Mouse (Mus musculus) forebrain, embryonic 15.5 days (tissue): ENCODE results near the gene Irf8. TPM values are rescaled to one million over a fixed set of nuclear protein-coding genes. Genes with fewer than 3 reads are reported as not detected.
"Not testable (repeated sequence)": the region's sequence is repeated elsewhere in the genome, so short reads cannot be mapped to it uniquely, and the experiment has no call there.

Experiments
- ATAC-seq: fragments of 200-750 bp; cut with Nextera tagmentation; replicated peaks from 2 replicates; pipeline ENCODE4 v1.8.0; 2017; ENCODE audit warnings: mild to moderate bottlenecking, moderate TSS enrichment, moderate library complexity
- H3K27ac ChIP-seq: fragments of 300-500 bp; sonication (generic); replicated peaks from 2 replicates; pipeline ENCODE4 v1.5.1; 2015; ENCODE audit warnings: mild to moderate bottlenecking, inconsistent platforms
- H3K27me3 ChIP-seq: fragments of 300-500 bp; sonication (generic); 2 replicates; pipeline ENCODE4 v1.6.1; 2015; ENCODE audit warnings: inconsistent platforms
- H3K36me3 ChIP-seq: fragments of 300-500 bp; sonication (generic); 2 replicates; pipeline ENCODE4 v1.6.1; 2015; ENCODE audit warnings: mild to moderate bottlenecking, inconsistent platforms
- H3K4me1 ChIP-seq: fragments of 300-500 bp; sonication (generic); 2 replicates; pipeline ENCODE4 v1.6.1; 2015; ENCODE audit warnings: inconsistent platforms
- H3K4me2 ChIP-seq: fragments of 300-500 bp; sonication (generic); replicated peaks from 2 replicates; pipeline ENCODE4 v1.6.1; 2015; ENCODE audit warnings: mild to moderate bottlenecking, inconsistent platforms
- H3K4me3 ChIP-seq: fragments of 300-500 bp; sonication (generic); 2 replicates; pipeline ENCODE4 v1.5.1; 2015; ENCODE audit warnings: mild to moderate bottlenecking, inconsistent platforms
- H3K9ac ChIP-seq: fragments of 300-500 bp; sonication (generic); replicated peaks from 2 replicates; pipeline ENCODE4 v1.6.1; 2015; ENCODE audit warnings: mild to moderate bottlenecking, inconsistent platforms
- H3K9me3 ChIP-seq: fragments of 300-500 bp; sonication (generic); 2 replicates; pipeline ENCODE4 v1.6.1; 2016; ENCODE audit warnings: inconsistent platforms
- WGBS: fragments of 180-500 bp; shearing (Covaris S2); methylation state at CpG from one replicate; pipeline ENCODE4 v1.1.7; 2015; ENCODE audit warnings: mixed read lengths; 5-methylcytosine and 5-hydroxymethylcytosine counted together
- polyA plus RNA-seq: library from polyadenylated mRNA; unstranded; fragments of >200 nt; fragmentation: Nextera tagmentation; extraction: Ambion mirVana; gene quantifications from 2 replicates; pipeline ENCODE4 v1.2.1, GENCODE M21; 2015

The Irf8 gene
- polyA plus RNA-seq, 1 experiment from 2014 or later: 4.0 TPM

- WGBS: 43% methylated on average over 5 of the region's 5 CpGs
- no peak overlapping the region for H3K4me2 ChIP-seq
- H3K9ac ChIP-seq: no peak overlapping the region
- no peaks in the 10 kb centered on the region for H3K36me3 ChIP-seq
- no peak for ATAC-seq
- no peak overlapping the region for H3K4me3 ChIP-seq
- no peaks in the 10 kb centered on the region for H3K27me3 ChIP-seq
- H3K27ac ChIP-seq: no peak overlapping the region
- no peaks in the 10 kb centered on the region for H3K9me3 ChIP-seq
- H3K4me1 ChIP-seq: no peaks in the 10 kb centered on the region
Measured at GRCm38 (mm10) chr8:120787631-120788030, 51.5 kb downstream of the Irf8 start.

DNA sequence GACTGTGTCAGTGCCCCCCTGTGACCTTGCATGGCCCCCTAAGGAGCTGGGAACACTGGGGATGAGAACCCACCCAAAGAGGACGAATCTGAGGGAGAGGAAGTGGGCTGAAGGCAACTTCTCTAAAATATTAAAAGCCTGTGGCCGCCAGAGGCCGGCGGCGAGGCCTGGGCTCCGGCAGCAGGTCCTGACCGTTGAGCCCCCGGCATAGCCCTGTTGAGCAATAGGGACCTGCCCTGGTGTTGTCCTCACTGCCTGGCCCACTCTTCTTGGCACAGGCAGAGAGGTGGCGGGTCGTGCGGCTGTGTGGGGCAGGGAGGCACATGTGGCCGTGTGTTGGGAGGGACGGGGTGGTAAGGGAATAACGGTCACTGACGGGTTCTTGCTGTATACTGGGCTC is 56.6 kb downstream of the Irf8 start:
- no peak overlapping the region for H3K9ac ChIP-seq
- H3K36me3 ChIP-seq: no peaks in the 10 kb centered on the region
- no peak overlapping the region for H3K4me2 ChIP-seq
- H3K27ac ChIP-seq: no peak overlapping the region
- ATAC-seq: no peak
- H3K4me3 ChIP-seq: no peak overlapping the region
- no peaks in the 10 kb centered on the region for H3K9me3 ChIP-seq
- 83% methylated on average over 15 of the region's 15 CpGs for WGBS
- H3K27me3 ChIP-seq: no peaks in the 10 kb centered on the region; the same call in 1 of the 2 replicates
- H3K4me1 ChIP-seq: no peaks in the 10 kb centered on the region

DNA sequence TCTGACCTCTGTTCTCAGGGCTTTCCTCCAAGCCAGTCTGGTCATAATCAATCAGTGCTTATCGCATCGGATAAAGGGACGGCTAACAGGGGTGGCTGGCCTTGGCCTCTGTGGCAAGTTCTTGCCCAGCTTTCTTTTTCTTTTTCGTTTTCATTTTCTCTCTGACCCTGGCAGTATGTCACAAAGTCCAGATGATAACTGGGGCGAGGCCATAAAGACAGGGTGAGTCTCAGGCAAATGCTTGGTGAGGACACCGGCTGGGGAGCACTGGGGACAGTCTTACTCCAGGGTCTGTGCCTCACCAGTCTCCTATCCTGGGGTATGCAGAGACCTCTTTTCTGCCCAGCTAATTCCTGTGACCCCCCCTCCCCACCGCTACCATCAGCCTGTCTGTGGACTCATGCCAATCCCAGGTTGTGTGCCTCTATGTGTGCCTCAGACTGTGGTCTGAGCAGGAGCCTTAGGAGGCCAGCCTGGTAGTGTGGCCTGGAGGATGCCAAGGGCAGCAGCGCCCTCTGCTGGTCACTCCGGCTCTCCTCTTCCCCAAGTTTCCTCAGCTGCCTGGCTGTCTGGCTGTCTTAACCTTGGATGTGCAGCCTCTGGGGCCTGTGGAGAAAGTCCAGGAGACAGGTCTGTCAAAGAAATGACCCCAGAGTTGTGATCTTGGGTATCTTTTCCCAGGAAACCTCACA is 59.9 kb downstream of the Irf8 start:
- Histone ChIP-seq H3K36me3 (no peaks in the 10 kb centered on the region), H3K4me3 (no peak overlapping the region), H3K9me3 (no peaks in the 10 kb centered on the region), H3K27me3 (no peaks in the 10 kb centered on the region; the same call in 1 of the 2 replicates), H3K4me1 (peaks cover 2% of the 10 kb centered on the region; the same call in 1 of the 2 replicates), H3K27ac (no peak overlapping the region), H3K4me2 (no peak overlapping the region), H3K9ac (no peak overlapping the region)
- ATAC-seq: peak; percentile 68; the same call in 1 of the 2 replicates
- WGBS: 53% methylated on average over 9 of the region's 9 CpGs

DNA sequence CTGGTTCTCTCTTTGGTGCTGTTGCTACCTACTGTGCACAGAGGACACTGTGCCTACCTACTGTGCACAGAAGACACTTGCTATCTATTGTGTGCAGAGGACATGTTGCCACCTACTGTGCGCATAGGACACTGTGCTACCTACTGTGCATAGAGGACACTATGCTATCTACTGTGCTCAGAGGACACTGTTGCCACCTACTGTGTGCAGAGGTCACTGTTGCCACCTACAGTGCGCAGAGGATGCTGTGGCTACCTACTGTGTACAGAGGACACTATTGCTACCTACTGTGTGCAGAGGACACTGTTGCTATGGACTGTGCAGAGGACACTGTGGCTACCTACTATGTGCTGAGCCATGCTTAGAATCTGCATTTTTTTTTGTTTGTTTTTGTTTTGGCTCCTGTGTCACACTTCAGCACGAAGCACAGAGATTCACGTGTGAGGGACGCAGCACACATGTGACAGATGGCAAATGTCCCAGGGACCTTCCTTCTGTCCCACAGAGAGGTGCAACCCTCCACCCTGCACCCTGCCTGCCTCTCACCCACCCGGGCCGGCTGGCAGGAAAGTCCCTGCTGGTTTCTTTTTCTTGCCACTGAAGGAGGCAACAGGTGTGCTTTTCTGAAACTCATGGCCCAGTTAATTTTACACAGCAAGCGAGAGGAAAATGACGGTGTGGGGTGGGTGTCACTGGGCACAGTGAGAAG is 61.0 kb downstream of the Irf8 start:
- Histone ChIP-seq H3K9ac (no peak overlapping the region), H3K36me3 (no peaks in the 10 kb centered on the region), H3K27ac (no peak overlapping the region), H3K27me3 (no peaks in the 10 kb centered on the region; the same call in 1 of the 2 replicates), H3K9me3 (no peaks in the 10 kb centered on the region), H3K4me3 (no peak overlapping the region), H3K4me2 (no peak overlapping the region), H3K4me1 (peaks cover 2% of the 10 kb centered on the region; the same call in 1 of the 2 replicates)
- ATAC-seq: no peak
- WGBS: 83% methylated on average over 9 of the region's 9 CpGs

DNA sequence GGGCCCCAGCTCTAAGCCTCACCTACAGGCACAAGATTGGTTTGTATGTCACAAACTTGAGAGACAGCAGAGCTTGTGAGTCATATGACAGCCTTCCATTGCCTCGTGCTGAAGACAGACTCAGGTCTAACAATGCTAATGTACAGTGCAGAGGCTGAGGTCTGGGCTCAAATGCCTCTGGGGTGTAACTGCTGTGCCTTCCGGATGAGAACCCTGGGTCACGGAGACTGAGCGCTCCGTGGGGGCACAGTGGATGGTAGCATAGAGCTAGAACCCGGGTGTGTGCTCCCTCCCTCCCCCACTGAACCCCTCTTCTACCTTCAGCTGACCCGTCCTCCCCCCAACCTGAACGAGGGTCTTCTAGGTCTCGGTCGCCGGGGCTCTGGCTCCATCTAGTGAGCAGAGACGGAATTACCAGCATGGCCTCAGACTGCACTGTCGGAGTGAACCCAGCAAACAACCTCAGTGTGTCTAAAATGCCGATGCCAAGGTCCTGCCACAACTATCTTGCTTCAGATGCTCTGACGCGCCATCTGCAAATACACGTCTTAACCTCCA is 64.2 kb downstream of the Irf8 start:
- Histone ChIP-seq H3K9ac (no peak overlapping the region), H3K27ac (no peak overlapping the region), H3K4me1 (peaks cover 2% of the 10 kb centered on the region; the same call in 1 of the 2 replicates), H3K36me3 (no peaks in the 10 kb centered on the region), H3K4me3 (no peak overlapping the region), H3K9me3 (no peaks in the 10 kb centered on the region), H3K27me3 (no peaks in the 10 kb centered on the region; the same call in 1 of the 2 replicates), H3K4me2 (peak overlapping the region; percentile 29)
- 0 out of 2 replicates have a peak, but pooled peaks have one; percentile 38 for ATAC-seq
- WGBS: 7% methylated on average over 17 of the region's 17 CpGs

DNA sequence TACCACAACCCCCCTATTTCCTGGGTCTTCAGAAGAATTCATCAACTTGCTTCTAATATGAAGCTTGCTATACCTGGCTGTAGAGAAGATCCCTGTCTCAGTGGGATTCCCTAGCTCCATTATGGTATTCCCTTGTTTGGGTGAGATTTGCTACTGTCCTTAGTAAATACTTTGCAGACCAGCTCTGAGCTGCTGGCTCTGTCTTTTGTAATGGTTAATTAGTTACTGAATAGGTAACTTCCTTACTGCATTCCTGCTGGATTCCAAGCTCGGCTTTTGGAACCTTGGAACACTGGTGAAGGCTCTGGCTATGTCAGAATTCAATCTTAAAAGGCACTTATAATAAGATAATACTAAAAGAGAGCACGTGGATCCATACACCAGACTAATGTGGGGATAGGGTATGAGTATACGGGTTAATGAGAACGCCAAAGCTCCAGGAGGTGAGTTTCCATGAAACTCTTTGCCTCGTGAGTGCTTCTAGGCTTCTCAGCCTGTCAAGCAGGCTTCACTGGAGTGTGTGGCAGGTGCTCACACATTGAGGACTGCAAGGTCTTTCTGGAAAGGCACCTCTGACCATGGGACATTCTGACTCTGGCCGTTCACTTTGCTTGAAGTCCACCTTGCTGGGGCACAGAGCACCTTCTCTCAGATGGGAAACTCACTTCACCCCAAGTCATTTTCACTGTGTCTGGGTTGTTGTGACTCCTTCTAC is 67.7 kb downstream of the Irf8 start:
- H3K27me3 ChIP-seq, ATAC-seq, H3K4me1 ChIP-seq, H3K9me3 ChIP-seq, H3K4me2 ChIP-seq, H3K36me3 ChIP-seq, H3K9ac ChIP-seq, H3K27ac ChIP-seq, H3K4me3 ChIP-seq: not testable (repeated sequence)
- WGBS: 40% methylated on average over 6 of the region's 6 CpGs

- ATAC-seq: no peak
- WGBS: 79% methylated on average over 3 of the region's 3 CpGs
- H3K4me2 ChIP-seq: no peak overlapping the region
- no peaks in the 10 kb centered on the region for H3K9me3 ChIP-seq
- no peak overlapping the region for H3K9ac ChIP-seq
- no peaks in the 10 kb centered on the region for H3K36me3 ChIP-seq
- peaks cover 2% of the 10 kb centered on the region; the same call in 1 of the 2 replicates for H3K4me1 ChIP-seq
- no peak overlapping the region for H3K27ac ChIP-seq
- H3K27me3 ChIP-seq: no peaks in the 10 kb centered on the region
- no peak overlapping the region for H3K4me3 ChIP-seq
Measured at GRCm38 (mm10) chr8:120804741-120805140, 68.6 kb downstream of the Irf8 start.

Other genes with a start within 250 kb of the Irf8 start
- 27.1 and 34.2 TPM in 2 replicates for gene Gins2, start 147.1 kb upstream of the Irf8 start, polyA plus RNA-seq
- gene 1190005I06Rik, start 88.7 kb upstream of the Irf8 start, polyA plus RNA-seq: 8.3 and 11.3 TPM in 2 replicates
- gene Gm27021, start 68.3 kb upstream of the Irf8 start, polyA plus RNA-seq: 6.6 and 7.3 TPM in 2 replicates
- gene Cox4i1, start 68.1 kb upstream of the Irf8 start, polyA plus RNA-seq: 971 and 990 TPM in 2 replicates
- gene Emc8, start 67.8 kb upstream of the Irf8 start, polyA plus RNA-seq: 168 and 178 TPM in 2 replicates